Mouse (Mus musculus): Measurements from ENCODE around the gene Iqub. TPM values are rescaled to one million over a fixed set of nuclear protein-coding genes. Genes with fewer than 3 reads are reported as not detected.

Iqub gene
- polyA plus RNA-seq, 1 experiment from 2014 or later, result 0.03 TPM

DNA sequence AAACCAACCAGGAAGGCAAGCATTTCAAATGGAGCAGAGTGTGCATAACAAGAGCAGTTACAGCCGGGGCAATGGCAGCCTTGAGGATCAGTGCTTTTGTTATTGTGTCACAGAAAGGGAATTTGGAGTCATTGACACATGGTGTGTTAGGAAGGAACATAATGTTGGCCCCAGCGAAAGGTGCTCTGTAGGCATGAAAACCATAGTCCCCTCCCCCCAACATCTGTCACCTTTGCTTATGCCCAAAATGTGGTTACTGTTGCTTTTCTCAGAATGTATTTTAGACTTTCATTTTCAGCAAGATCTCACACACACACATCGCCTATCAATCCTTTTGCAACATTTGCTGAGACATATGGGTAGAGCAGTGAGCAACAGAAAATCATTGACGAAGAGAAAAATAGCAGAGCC, 117.6 kb downstream of the Iqub start:
- Histone ChIP-seq H3K4me1 (replicated peaks; ENCODE audit: insufficient read depth, low read length) (no peaks in the 10 kb centered on the region), H3K4me2 (ENCODE audit: low read length) (no peak overlapping the region), H3K27ac (no peak overlapping the region), H3K9ac (ENCODE audit: low read depth, low read length) (no peak overlapping the region), H3K36me3 (ENCODE audit: insufficient read depth, low read length) (no peaks in the 10 kb centered on the region), H3K4me3 (replicated peaks; ENCODE audit: low read depth, low read length) (no peak overlapping the region), H3K27me3 (ENCODE audit: insufficient read depth, low read length) (no peaks in the 10 kb centered on the region), H3K9me3 (replicated peaks; ENCODE audit: low read length) (no peaks in the 10 kb centered on the region)
- no peak for ATAC-seq (replicated peaks; ENCODE audit: low FRiP score, low read depth)
- WGBS, result 90% methylated on average over 4 of the region's 4 CpGs
- TF ChIP-seq CTCF (IDR thresholded peaks at IDR 0.05; ENCODE audit: low read depth), result no peak
- DNase-seq (ENCODE audit: low spot score), result no peak

Other genes starting within 250 kb of the Iqub start
- gene Ndufa5, start 12.9 kb upstream of the Iqub start, polyA plus RNA-seq (2015; fragmentation: Nextera tagmentation; extraction: Ambion mirVana), result 557 and 637 TPM in 2 replicates
- gene Asb15, start 13.1 kb upstream of the Iqub start, polyA plus RNA-seq (2015; fragmentation: Nextera tagmentation; extraction: Ambion mirVana), result 0.78 and 1.0 TPM in 2 replicates
- not detected in 2 replicates for gene Lmod2, start 82.7 kb upstream of the Iqub start, polyA plus RNA-seq (2015; fragmentation: Nextera tagmentation; extraction: Ambion mirVana)
- gene Wasl, start 149.9 kb upstream of the Iqub start, polyA plus RNA-seq (2015; fragmentation: Nextera tagmentation; extraction: Ambion mirVana), result 122 and 126 TPM in 2 replicates
- gene Hyal6, start 218.2 kb upstream of the Iqub start, polyA plus RNA-seq (2015; fragmentation: Nextera tagmentation; extraction: Ambion mirVana), result not detected in 2 replicates
- 0.03 TPM in 1 of 2 replicates, not detected in the other for gene Hyal4, start 233.3 kb upstream of the Iqub start, polyA plus RNA-seq (2015; fragmentation: Nextera tagmentation; extraction: Ambion mirVana)

All from kidney, postnatal 0 days (tissue).